Mouse (Mus musculus) megakaryocyte, embryonic 14.5 days (primary cell): ENCODE measurements around the gene Bri3.

ENCODE experiments used
- FLI1 ChIP-seq: IDR thresholded peaks from 2 replicates; pipeline ENCODE4 v1.6.1; 2012; ENCODE audit warnings: low read length, inconsistent platforms, mixed read lengths
- GATA1 ChIP-seq: IDR thresholded peaks from 3 replicates; pipeline ENCODE4 v1.6.1; 2012; ENCODE audit warnings: mixed read lengths, low read length, inconsistent platforms, borderline replicate concordance

DNA sequence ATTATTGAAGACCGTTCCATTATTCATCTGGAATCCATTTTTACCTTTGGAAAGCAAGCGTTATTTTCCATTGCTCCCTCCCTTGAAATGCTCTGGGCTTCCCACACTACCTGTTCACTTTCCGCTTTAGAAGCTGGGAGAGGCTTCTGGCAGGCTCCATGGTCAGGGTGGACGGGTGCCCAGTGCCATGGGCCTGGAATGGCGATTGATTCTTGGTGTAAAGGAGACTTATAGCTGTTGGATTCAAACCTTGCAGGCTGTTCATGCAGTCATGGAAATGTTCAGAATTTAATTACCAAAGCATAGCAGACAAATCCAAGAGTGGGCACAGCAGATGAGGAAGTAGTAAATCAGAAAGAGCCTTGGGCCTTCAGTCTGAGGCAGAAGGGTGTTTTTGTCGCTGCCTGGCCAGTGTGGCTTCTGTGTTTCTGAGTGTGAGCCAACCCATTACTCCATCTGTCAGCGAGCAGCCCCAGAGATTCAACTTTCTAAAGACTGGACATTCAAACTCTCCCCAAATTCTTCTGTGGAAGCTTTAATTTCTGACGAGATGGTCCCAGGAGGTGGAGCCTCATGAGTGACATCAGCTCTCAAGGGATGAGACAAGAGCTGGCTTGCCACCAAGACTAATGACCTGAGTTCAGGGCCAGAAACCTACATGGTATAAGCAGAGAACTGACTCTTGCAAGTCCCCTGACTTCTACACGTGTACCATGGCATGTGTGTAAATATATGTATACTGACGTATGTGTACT is 195.2 kb downstream of the Bri3 start:
- TF ChIP-seq GATA1 (no peak), FLI1 (no peak)
